Mouse (Mus musculus) liver, embryonic 14.5 days (tissue): ENCODE measurements around the gene Tomm20. TPM values are rescaled to one million over a fixed set of nuclear protein-coding genes. Genes with fewer than 3 reads are reported as not detected.
"Not testable (repeated sequence)": the region's sequence is repeated elsewhere in the genome, so short reads cannot be mapped to it uniquely, and the experiment has no call there.

Experiments used
- ATAC-seq: fragments of 200-750 bp; cut with Nextera tagmentation; 2 replicates; pipeline ENCODE4 v1.8.0; 2017; ENCODE audit warnings: moderate number of reproducible peaks, mild to moderate bottlenecking, moderate library complexity; ENCODE audit not compliant: insufficient read depth
- DNase-seq, 3 experiments: peaks; one replicate each; pipeline ENCODE4 v3.0.0-alpha.2; 2012 to 2013; ENCODE audit warnings: low read depth in 3 of 3, low spot score in 3 of 3
- H3K27ac ChIP-seq: fragments of 300-500 bp; sonication (generic); 2 replicates; pipeline ENCODE4 v1.5.1; 2014; ENCODE audit warnings: moderate library complexity, mild to moderate bottlenecking, control low read depth, inconsistent platforms
- H3K27me3 ChIP-seq: fragments of 300-500 bp; sonication (generic); 2 replicates; pipeline ENCODE4 v1.6.1; 2014; ENCODE audit warnings: mild to moderate bottlenecking, low read length, moderate library complexity; ENCODE audit not compliant: control insufficient read depth, insufficient read depth
- H3K36me3 ChIP-seq: fragments of 300-500 bp; sonication (generic); replicated peaks from 2 replicates; pipeline ENCODE4 v1.6.1; 2014; ENCODE audit warnings: low read depth; ENCODE audit not compliant: control insufficient read depth, insufficient read depth
- H3K4me1 ChIP-seq, 2 experiments: fragments of 200-500 bp in 1 of 2; fragments of 300-500 bp in 1 of 2; sonication (generic) in 1 of 2; replicated peaks; 2 replicates each; pipeline ENCODE4 v1.6.1; 2012 to 2014; ENCODE audit warnings: antibody characterized with exemption in 1 of 2, inconsistent platforms in 1 of 2, low read length in 1 of 2; ENCODE audit not compliant: control insufficient read depth in 2 of 2, insufficient read depth in 2 of 2
- H3K4me2 ChIP-seq: fragments of 300-500 bp; sonication (generic); 2 replicates; pipeline ENCODE4 v1.6.1; 2014; ENCODE audit warnings: low read depth, mild to moderate bottlenecking, control low read depth, moderate library complexity
- H3K4me3 ChIP-seq, 2 experiments: fragments of 200-500 bp in 1 of 2; fragments of 300-500 bp in 1 of 2; sonication (generic) in 1 of 2; 2 replicates each; pipeline ENCODE4 v1.5.1; 2012 to 2014; ENCODE audit warnings: low read depth in 2 of 2, low read length in 2 of 2, mild to moderate bottlenecking in 2 of 2, control low read depth in 1 of 2, inconsistent platforms in 1 of 2, moderate library complexity in 1 of 2; ENCODE audit not compliant: insufficient read depth in 1 of 2
- H3K9ac ChIP-seq: fragments of 300-500 bp; sonication (generic); replicated peaks from 2 replicates; pipeline ENCODE4 v1.6.1; 2014; ENCODE audit warnings: mild to moderate bottlenecking, control low read depth, moderate library complexity
- H3K9me3 ChIP-seq: fragments of 300-500 bp; sonication (generic); 2 replicates; pipeline ENCODE4 v1.6.1; 2016; ENCODE audit warnings: low read length, mixed read lengths; ENCODE audit not compliant: control insufficient read depth
- CTCF ChIP-seq: IDR thresholded peaks from 2 replicates; pipeline ENCODE4 v1.5.1; 2016; ENCODE audit warnings: antibody characterized with exemption, low read depth, control low read depth
- EP300 ChIP-seq: IDR thresholded peaks from 2 replicates; pipeline ENCODE4 v1.6.1; 2016; ENCODE audit warnings: antibody characterized with exemption, low read depth
- WGBS: fragments of 180-500 bp; shearing (Covaris S2); extraction: QIAGEN DNeasy Blood & Tissue Kit; methylation state at CpG from one replicate; pipeline ENCODE4 v1.1.7; 2014; ENCODE audit not compliant: insufficient replicate concordance; 5-methylcytosine and 5-hydroxymethylcytosine counted together
- polyA plus RNA-seq, 2 experiments: library from polyadenylated mRNA; depleted of rRNA in 1 of 2; stranded (reverse) in 1 of 2; unstranded in 1 of 2; fragments of >200 nt; fragmentation: Nextera tagmentation in 1 of 2; extraction: Ambion mirVana in 1 of 2; gene quantifications; 2 replicates each; pipeline versions ENCODE4 v1.2.1 to v1.2.3; 2012 to 2014

The Tomm20 gene
- polyA plus RNA-seq, 2 experiments, result 44.0 to 137 TPM

DNA sequence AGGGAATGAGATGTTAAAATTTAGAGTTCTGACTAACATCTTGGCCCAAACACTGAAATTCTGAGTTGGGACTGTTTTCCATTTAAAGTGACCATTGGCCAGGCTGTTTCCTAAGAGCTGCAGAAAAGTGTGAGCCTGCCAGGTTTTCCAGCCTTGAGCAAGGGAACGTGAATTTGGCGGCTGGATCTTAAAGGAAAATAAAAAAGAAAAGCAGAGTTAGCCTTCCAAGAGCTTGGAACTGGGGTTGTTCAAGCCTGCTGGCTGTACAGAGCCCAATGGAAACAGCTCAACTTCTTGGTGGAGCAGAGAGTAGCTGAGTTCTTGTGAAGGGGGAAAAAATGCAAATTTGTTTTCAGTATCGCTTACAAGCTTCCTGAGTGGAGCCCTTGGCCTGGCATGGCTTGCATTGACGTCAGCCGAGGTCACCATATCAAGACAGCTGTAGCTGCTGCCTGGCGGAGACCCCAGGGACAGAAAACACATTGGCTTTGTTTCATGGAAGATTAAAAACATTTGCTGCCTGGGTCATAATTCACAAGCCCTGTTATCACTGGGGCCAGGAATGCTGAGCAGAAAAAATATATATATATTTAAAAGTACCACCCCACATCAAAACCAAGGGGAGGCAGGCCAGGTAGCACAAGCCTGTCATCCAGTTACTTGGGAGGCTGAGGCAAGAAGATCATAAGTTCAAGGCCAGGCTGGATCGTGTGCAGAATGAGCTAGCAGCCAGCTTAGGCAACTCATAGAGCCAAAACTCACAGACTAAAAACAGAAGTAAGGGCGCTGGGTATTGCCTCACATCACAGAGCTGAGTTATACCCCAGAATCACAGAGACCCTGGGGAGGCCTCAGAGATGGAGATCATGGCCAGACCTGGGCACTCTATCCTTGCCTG, 58.7 kb downstream of the Tomm20 start:
- ATAC-seq (no peak), DNase-seq (no peak)
- Histone ChIP-seq H3K4me1 (no peaks in the 10 kb centered on the region), H3K27me3 (no peaks in the 10 kb centered on the region), H3K4me2 (no peak overlapping the region), H3K4me3 (no peak overlapping the region), H3K36me3 (no peaks in the 10 kb centered on the region), H3K9ac (no peak overlapping the region), H3K27ac (no peak overlapping the region), H3K9me3 (no peaks in the 10 kb centered on the region)
- TF ChIP-seq EP300, result no peak
- no peak for TF ChIP-seq CTCF
- 58% methylated on average over 8 of the region's 8 CpGs for WGBS

- H3K36me3 ChIP-seq, result no peaks in the 10 kb centered on the region
- no peak for ATAC-seq
- H3K4me3 ChIP-seq, result no peak overlapping the region
- no peaks in the 10 kb centered on the region for H3K4me1 ChIP-seq
- peak in 1 of 3 experiments; percentile 24 for DNase-seq
- H3K9me3 ChIP-seq, result no peaks in the 10 kb centered on the region
- no peak overlapping the region for H3K9ac ChIP-seq
- H3K4me2 ChIP-seq, result no peak overlapping the region
- 59% methylated on average over 13 of the region's 13 CpGs for WGBS
- no peak overlapping the region for H3K27ac ChIP-seq
- TF ChIP-seq EP300, result no peak
- TF ChIP-seq CTCF, result peak; percentile 68
- no peaks in the 10 kb centered on the region for H3K27me3 ChIP-seq
Observed at GRCm38 (mm10) chr8:126885554-126886485, 59.8 kb downstream of the Tomm20 start.

DNA sequence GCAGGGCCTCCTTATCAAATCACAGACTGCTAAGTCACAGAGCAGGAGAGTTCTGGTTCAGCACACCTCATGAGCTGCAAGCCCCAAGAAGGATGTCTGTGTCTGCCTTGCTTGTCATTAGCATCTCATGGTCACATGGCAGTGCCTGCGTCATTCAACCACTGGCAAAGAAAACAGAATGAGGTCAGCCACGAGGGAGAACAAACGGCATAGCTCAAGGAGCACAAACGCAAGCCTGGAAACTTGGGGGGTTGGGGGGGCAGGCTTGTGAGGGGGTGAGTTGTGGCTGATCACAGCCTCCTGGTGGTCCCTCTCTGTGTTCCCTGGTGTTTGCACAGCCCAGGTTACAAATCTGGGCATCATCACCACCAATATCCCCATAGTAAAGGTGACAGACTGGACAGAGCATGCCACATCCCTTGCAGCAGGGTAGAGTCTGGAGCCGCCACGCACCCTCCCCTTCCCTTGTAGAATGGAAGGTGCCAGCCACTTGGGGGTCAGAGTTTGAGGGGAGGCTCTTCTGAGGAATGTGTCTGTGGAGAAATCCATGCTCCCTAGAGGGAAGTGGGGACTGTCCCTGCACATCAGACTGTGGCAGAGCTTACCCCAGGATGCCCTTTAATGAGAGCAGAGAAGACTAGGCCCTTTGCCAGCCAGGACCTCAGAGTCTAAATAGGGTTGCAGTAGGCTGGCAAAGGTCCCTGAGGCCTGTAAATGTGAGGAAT, 61.3 kb downstream of the Tomm20 start:
- WGBS, result 72% methylated on average over 6 of the region's 6 CpGs
- H3K27me3 ChIP-seq, result no peaks in the 10 kb centered on the region
- no peak overlapping the region for H3K4me2 ChIP-seq
- no peak overlapping the region for H3K4me3 ChIP-seq
- H3K27ac ChIP-seq, result no peak overlapping the region
- no peaks in the 10 kb centered on the region for H3K9me3 ChIP-seq
- H3K9ac ChIP-seq, result no peak overlapping the region
- ATAC-seq (no peak), DNase-seq (no peak)
- H3K36me3 ChIP-seq, result no peaks in the 10 kb centered on the region
- TF ChIP-seq CTCF, result no peak
- TF ChIP-seq EP300, result no peak
- H3K4me1 ChIP-seq, result no peaks in the 10 kb centered on the region

GRCm38 (mm10) chr8:126883752-126884151, 61.9 kb downstream of the Tomm20 start:
- TF ChIP-seq EP300, result no peak
- TF ChIP-seq CTCF, result no peak
- Histone ChIP-seq H3K4me2 (no peak overlapping the region), H3K4me1 (no peaks in the 10 kb centered on the region), H3K9ac (no peak overlapping the region), H3K27ac (no peak overlapping the region), H3K27me3 (no peaks in the 10 kb centered on the region), H3K9me3 (no peaks in the 10 kb centered on the region), H3K4me3 (no peak overlapping the region), H3K36me3 (no peaks in the 10 kb centered on the region)
- WGBS, result 59% methylated on average over 5 of the region's 5 CpGs
- ATAC-seq (no peak), DNase-seq (no peak)

DNA sequence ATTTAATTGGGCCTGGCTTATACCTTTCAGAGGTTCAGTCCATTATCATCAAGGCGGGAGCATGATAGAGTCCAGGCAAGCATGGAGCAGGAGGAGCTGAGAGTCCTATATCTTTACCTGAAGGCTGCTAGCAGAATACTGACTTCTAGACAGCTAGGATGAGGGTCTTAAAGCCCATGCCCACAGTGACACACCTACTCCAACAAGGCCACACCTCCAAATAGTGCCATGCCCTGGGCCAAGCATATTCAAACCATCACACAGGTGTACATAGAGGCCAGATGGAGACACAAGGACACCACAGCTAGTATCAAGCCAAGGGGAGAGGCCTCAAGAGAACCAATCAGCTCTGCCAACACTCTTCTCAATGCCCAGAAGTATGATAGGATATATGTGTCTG, 63.1 kb downstream of the Tomm20 start:
- not testable (repeated sequence) for H3K4me3 ChIP-seq, H3K4me2 ChIP-seq, DNase-seq, ATAC-seq, H3K9me3 ChIP-seq, H3K4me1 ChIP-seq, H3K9ac ChIP-seq, H3K36me3 ChIP-seq, H3K27ac ChIP-seq, H3K27me3 ChIP-seq
- WGBS, result 79% methylated on average over 1 of the region's 1 CpGs
